Mouse (Mus musculus) midbrain, embryonic 16.5 days (tissue): ENCODE data around the gene Cfap74. TPM values are rescaled to one million over a fixed set of nuclear protein-coding genes. Genes with fewer than 3 reads are reported as not detected.
A peak's percentile ranks its signal among the peaks of the same experiment; 100 is the strongest.
"Not testable (repeated sequence)": the region's sequence is repeated elsewhere in the genome, so short reads cannot be mapped to it uniquely, and the experiment has no call there.

Experiments
- ATAC-seq: fragments of 200-750 bp; cut with Nextera tagmentation; 2 replicates; pipeline ENCODE4 v1.8.0; 2017; ENCODE audit warnings: moderate TSS enrichment
- H3K27ac ChIP-seq: fragments of 300-500 bp; sonication (generic); 2 replicates; pipeline ENCODE4 v1.5.1; 2014; ENCODE audit warnings: mild to moderate bottlenecking, low read length, mixed read lengths
- H3K27me3 ChIP-seq: fragments of 300-500 bp; sonication (generic); 2 replicates; pipeline ENCODE4 v1.6.1; 2014; ENCODE audit warnings: low read depth, low read length, mixed read lengths; ENCODE audit not compliant: control insufficient read depth, insufficient read depth
- H3K36me3 ChIP-seq: fragments of 300-500 bp; sonication (generic); 2 replicates; pipeline ENCODE4 v1.6.1; 2014; ENCODE audit warnings: mild to moderate bottlenecking, low read length, moderate library complexity, mixed read lengths; ENCODE audit not compliant: control insufficient read depth, insufficient read depth
- H3K4me1 ChIP-seq: fragments of 300-500 bp; sonication (generic); 2 replicates; pipeline ENCODE4 v1.6.1; 2014; ENCODE audit warnings: mild to moderate bottlenecking, low read length, mixed read lengths; ENCODE audit not compliant: control insufficient read depth, insufficient read depth
- H3K4me2 ChIP-seq: fragments of 300-500 bp; sonication (generic); 2 replicates; pipeline ENCODE4 v1.6.1; 2014; ENCODE audit warnings: mild to moderate bottlenecking, low read length, mixed read lengths
- H3K4me3 ChIP-seq: fragments of 300-500 bp; sonication (generic); 2 replicates; pipeline ENCODE4 v1.5.1; 2014; ENCODE audit warnings: low read depth, mild to moderate bottlenecking, low read length, moderate library complexity, mixed read lengths
- H3K9ac ChIP-seq: fragments of 300-500 bp; sonication (generic); 2 replicates; pipeline ENCODE4 v1.6.1; 2014; ENCODE audit warnings: low read depth, low read length, mixed read lengths
- H3K9me3 ChIP-seq: fragments of 300-500 bp; sonication (generic); replicated peaks from 2 replicates; pipeline ENCODE4 v1.6.1; 2014; ENCODE audit warnings: mild to moderate bottlenecking, low read length, mixed read lengths; ENCODE audit not compliant: control insufficient read depth, poor library complexity, severe bottlenecking
- WGBS: fragments of 180-500 bp; shearing (Covaris S2); extraction: QIAGEN DNeasy Blood & Tissue Kit; methylation state at CpG from one replicate; pipeline ENCODE4 v1.1.7; 2014; 5-methylcytosine and 5-hydroxymethylcytosine counted together
- polyA plus RNA-seq: library from polyadenylated mRNA; unstranded; fragments of >200 nt; fragmentation: Nextera tagmentation; extraction: Ambion mirVana; gene quantifications from 2 replicates; pipeline ENCODE4 v1.2.1, GENCODE M21; 2015

The Cfap74 gene
- polyA plus RNA-seq, 1 experiment from 2014 or later, result 5.9 TPM

- H3K27me3 ChIP-seq, result no peaks in the 10 kb centered on the region
- peaks cover 2% of the 10 kb centered on the region; the same call in 1 of the 2 replicates for H3K4me1 ChIP-seq
- ATAC-seq, result no peak
- WGBS, result 84% methylated on average over 16 of the region's 16 CpGs
- no peak overlapping the region for H3K4me2 ChIP-seq
- no peaks in the 10 kb centered on the region for H3K36me3 ChIP-seq
- no peak overlapping the region for H3K27ac ChIP-seq
- H3K4me3 ChIP-seq, result no peak overlapping the region
- H3K9ac ChIP-seq, result no peak overlapping the region
- H3K9me3 ChIP-seq, result no peaks in the 10 kb centered on the region
Observed at GRCm38 (mm10) chr4:155470263-155470953, 61.4 kb downstream of the Cfap74 start.

GRCm38 (mm10) chr4:155470997-155471396, 62.0 kb downstream of the Cfap74 start:
- Histone ChIP-seq H3K4me1 (peaks cover 2% of the 10 kb centered on the region; the same call in 1 of the 2 replicates), H3K27me3 (no peaks in the 10 kb centered on the region)
- 84% methylated on average over 7 of the region's 7 CpGs for WGBS

DNA sequence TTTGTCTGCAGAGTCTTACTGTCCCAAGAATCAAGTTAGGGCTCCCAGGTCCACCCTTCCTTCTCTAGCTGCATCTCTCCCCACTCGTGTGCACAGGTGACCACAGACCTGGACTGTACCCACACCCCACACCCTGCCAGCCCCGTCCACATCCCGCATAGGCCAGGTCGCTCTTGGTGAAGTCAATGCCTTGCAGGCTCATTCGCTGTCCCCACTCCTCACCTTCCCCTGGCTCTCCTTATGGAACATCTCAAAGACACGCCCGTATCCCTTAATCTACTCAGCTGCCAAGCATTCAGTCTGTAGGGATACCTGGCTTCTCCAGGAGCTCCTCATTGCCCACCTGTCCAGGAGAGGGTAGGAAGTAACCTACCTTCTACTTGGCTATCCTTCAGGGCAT, 62.4 kb downstream of the Cfap74 start:
- Histone ChIP-seq H3K36me3 (no peaks in the 10 kb centered on the region), H3K27ac (no peak overlapping the region), H3K4me3 (no peak overlapping the region), H3K9ac (no peak overlapping the region), H3K4me2 (no peak overlapping the region), H3K27me3 (no peaks in the 10 kb centered on the region), H3K4me1 (peaks cover 2% of the 10 kb centered on the region; the same call in 1 of the 2 replicates), H3K9me3 (no peaks in the 10 kb centered on the region)
- WGBS, result 90% methylated on average over 7 of the region's 7 CpGs
- ATAC-seq, result no peak

More at GRCm38 (mm10) chr4:155470997-155471396, 62.0 kb downstream of the Cfap74 start:
- no peak for ATAC-seq
- H3K27ac ChIP-seq, result no peak overlapping the region
- H3K36me3 ChIP-seq, result no peaks in the 10 kb centered on the region
- H3K4me2 ChIP-seq, result no peak overlapping the region
- H3K9me3 ChIP-seq, result no peaks in the 10 kb centered on the region
- no peak overlapping the region for H3K9ac ChIP-seq
- no peak overlapping the region for H3K4me3 ChIP-seq

DNA sequence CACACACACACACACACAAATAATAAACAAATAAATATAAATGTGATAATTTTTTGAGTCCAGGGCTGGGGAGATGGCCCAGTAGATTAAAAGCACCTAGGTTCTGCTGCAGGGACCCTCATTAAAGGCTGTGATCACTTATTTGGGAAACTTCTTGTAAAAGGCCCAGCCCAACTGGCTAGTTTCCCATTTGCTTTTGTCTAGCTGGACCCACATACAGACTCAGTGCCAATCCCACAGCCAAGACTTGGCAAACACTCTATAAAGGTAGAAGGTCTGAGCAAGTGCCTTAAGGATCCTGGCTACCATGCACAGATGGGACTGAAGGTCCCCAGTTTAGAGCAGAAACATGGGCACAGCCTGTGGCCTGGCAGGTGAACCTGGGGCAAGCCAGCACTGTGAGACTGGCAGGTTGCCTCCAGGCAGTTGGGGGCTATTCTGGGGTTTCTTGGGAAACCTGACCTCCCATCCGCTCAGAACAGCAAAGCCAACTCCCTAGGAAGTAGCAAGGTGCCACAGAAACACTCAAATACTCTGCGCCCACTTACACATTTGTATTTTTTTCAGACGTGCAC, 63.8 kb downstream of the Cfap74 start:
- 83% methylated on average over 3 of the region's 3 CpGs for WGBS
- no peak for ATAC-seq
- H3K27me3 ChIP-seq, result no peaks in the 10 kb centered on the region
- no peaks in the 10 kb centered on the region for H3K36me3 ChIP-seq
- H3K9me3 ChIP-seq, result no peaks in the 10 kb centered on the region
- H3K4me2 ChIP-seq, result no peak overlapping the region
- no peak overlapping the region for H3K9ac ChIP-seq
- no peak overlapping the region for H3K27ac ChIP-seq
- peaks cover 2% of the 10 kb centered on the region; the same call in 1 of the 2 replicates for H3K4me1 ChIP-seq
- H3K4me3 ChIP-seq, result no peak overlapping the region

GRCm38 (mm10) chr4:155473319-155473718, 64.3 kb downstream of the Cfap74 start:
- WGBS, result 52% methylated on average over 5 of the region's 5 CpGs
- ATAC-seq, result no peak

DNA sequence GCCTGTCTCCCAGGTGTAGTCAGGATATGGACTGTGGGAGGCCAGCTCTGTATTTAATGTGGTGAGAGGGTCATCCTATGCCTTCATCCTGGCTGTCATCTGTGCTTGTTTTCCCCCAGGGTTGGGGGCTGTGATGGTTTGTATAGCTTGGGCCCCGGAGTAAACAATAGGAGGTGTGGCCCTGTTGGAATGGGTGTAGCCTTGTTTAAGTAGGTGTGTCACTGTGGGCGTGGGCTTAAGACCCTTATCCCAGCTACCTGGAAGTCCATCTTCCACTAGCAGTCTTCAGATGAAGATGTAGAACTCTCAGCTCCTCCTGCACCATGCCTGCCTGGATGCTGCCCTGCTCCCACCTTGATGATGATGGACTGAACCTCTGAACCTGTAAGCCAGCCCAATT, 64.8 kb downstream of the Cfap74 start:
- not testable (repeated sequence) for H3K4me1 ChIP-seq, H3K4me3 ChIP-seq, H3K9ac ChIP-seq, H3K4me2 ChIP-seq, H3K27ac ChIP-seq, H3K36me3 ChIP-seq, ATAC-seq, H3K27me3 ChIP-seq, H3K9me3 ChIP-seq
- WGBS, result 51% methylated on average over 2 of the region's 2 CpGs

More at GRCm38 (mm10) chr4:155473319-155473718, 64.3 kb downstream of the Cfap74 start:
- Histone ChIP-seq H3K4me2 (no peak overlapping the region), H3K4me3 (no peak overlapping the region), H3K36me3 (no peaks in the 10 kb centered on the region), H3K9me3 (no peaks in the 10 kb centered on the region), H3K9ac (no peak overlapping the region), H3K27ac (no peak overlapping the region), H3K4me1 (peaks cover 2% of the 10 kb centered on the region; the same call in 1 of the 2 replicates), H3K27me3 (no peaks in the 10 kb centered on the region)

DNA sequence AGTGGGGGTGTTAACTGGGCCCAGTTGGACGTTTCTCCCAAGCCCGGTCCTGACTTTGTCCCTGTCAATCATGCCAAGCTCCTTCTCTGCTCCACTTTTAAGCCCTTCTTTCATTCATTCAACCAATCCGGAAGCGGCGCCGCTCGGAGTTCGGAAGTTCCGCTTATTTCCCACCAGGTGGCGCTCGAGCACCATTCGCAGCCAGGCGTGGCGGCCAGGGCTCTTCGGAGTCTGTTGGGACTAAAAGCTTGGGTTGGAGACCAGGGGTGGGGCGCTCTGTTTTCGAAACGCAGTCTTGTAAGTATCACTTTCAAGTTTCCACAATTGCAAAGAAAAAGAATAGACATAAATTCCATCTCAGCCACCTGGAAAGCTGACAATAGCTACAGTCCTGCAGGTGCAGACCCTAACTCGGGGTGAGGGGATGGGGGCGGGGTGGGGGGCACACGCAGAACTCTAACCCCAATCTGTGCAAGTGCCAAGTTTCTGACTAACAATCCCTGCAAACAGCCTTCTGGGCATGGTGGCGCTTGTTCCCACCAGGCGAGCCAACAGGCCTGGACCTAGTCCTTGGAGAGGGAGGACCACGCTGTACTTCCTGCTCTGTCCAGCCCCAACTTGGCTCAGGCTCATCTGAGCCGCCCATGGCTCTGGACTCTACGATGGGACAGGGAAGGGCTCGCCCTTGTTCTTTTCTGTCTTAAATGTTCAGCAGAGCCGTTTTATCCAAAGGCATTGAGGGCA, 72.6 kb downstream of the Cfap74 start:
- Histone ChIP-seq H3K9me3 (no peaks in the 10 kb centered on the region), H3K9ac (no peak overlapping the region), H3K4me1 (no peaks in the 10 kb centered on the region), H3K27me3 (no peaks in the 10 kb centered on the region), H3K4me2 (peak overlapping the region; percentile 31), H3K27ac (no peak overlapping the region), H3K36me3 (no peaks in the 10 kb centered on the region), H3K4me3 (no peak overlapping the region)
- 22% methylated on average over 28 of the region's 28 CpGs for WGBS
- peak; percentile 67 for ATAC-seq

DNA sequence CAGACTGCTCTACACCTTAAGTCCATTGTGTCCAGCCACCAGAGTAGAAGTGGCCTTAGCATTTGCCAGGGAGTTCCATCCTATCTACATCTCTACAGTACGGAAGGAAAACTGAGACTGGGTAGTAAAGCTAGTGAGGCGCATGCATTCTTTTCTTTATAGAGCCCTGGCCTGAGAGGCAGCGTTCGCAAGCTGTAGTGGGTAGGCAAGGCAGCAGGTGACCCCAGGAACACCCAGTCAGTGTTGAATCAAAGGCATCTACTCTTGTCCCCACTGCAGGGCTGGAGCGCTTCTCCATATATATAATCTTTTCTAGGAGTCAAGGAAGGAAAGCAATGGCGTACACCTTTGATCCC, 73.1 kb downstream of the Cfap74 start:
- no peak for ATAC-seq
- H3K36me3 ChIP-seq, result no peaks in the 10 kb centered on the region
- H3K4me1 ChIP-seq, result no peaks in the 10 kb centered on the region
- H3K4me3 ChIP-seq, result no peak overlapping the region
- H3K27me3 ChIP-seq, result no peaks in the 10 kb centered on the region
- H3K4me2 ChIP-seq, result no peak overlapping the region
- 94% methylated on average over 6 of the region's 6 CpGs for WGBS
- H3K9ac ChIP-seq, result no peak overlapping the region
- H3K27ac ChIP-seq, result no peak overlapping the region
- no peaks in the 10 kb centered on the region for H3K9me3 ChIP-seq
